Mouse (Mus musculus): ENCODE measurements at regions not wholly inside any gene's neighbourhood (a gene's known extent, or its start where the extent isn't known, plus 50 kb on each side); places are given as distances from the start of the nearest gene placed in this dataset.
"Not testable (repeated sequence)": the region's sequence is repeated elsewhere in the genome, so short reads cannot be mapped to it uniquely, and the experiment has no call there.

GRCm38 (mm10) chr2:63706643-63707042 is 391.2 kb downstream of the Fign start:
- no peak for DNase-seq (ENCODE audit: low spot score in 2 of 2)

- no peak for DNase-seq (ENCODE audit: low spot score in 2 of 2)
Measured at GRCm38 (mm10) chr2:63706183-63706582, 391.7 kb downstream of the Fign start.

- peak; percentile 9 to 35 for DNase-seq (ENCODE audit: low spot score in 2 of 2)
Measured at GRCm38 (mm10) chr2:63702333-63703096, 395.3 kb downstream of the Fign start.

GRCm38 (mm10) chr2:63701861-63702260 is 396.0 kb downstream of the Fign start:
- no peak for DNase-seq (ENCODE audit: low spot score in 2 of 2)

- no peak for DNase-seq (ENCODE audit: low spot score in 2 of 2)
Measured at GRCm38 (mm10) chr2:63700255-63700654, 397.6 kb downstream of the Fign start.

- no peak for DNase-seq (ENCODE audit: low spot score in 2 of 2)
Measured at GRCm38 (mm10) chr2:63669700-63670099, 428.1 kb downstream of the Fign start.

GRCm38 (mm10) chr2:63668784-63669183 is 429.1 kb downstream of the Fign start:
- DNase-seq (ENCODE audit: low spot score in 2 of 2), result no peak

- DNase-seq (ENCODE audit: low spot score in 2 of 2), result not testable (repeated sequence)
Measured at GRCm38 (mm10) chr2:63659947-63660346, 437.9 kb downstream of the Fign start.
